Mouse (Mus musculus) G1E (cell line): Measurements from ENCODE around the gene Edn2. TPM values are rescaled to one million over a fixed set of nuclear protein-coding genes. Genes with fewer than 3 reads are reported as not detected.

Experiments
- ATAC-seq: 2 replicates; pipeline ENCODE4 v1.8.0; 2016; ENCODE audit warnings: mild to moderate bottlenecking; ENCODE audit not compliant: insufficient number of reproducible peaks, poor library complexity, low FRiP score, severe bottlenecking; ENCODE audit errors: extremely low read depth
- DNase-seq: peaks from one replicate; pipeline ENCODE4 v3.0.0; 2012; ENCODE audit warnings: low spot score
- H3K27me3 ChIP-seq: 2 replicates; pipeline ENCODE4 v1.6.1; 2012; ENCODE audit warnings: mild to moderate bottlenecking, low read length, inconsistent platforms; ENCODE audit not compliant: insufficient read depth
- H3K36me3 ChIP-seq: replicated peaks from 2 replicates; pipeline ENCODE3; 2012; ENCODE audit warnings: mild to moderate bottlenecking, inconsistent platforms
- H3K4me1 ChIP-seq: 2 replicates; pipeline ENCODE4 v1.6.1; 2012; ENCODE audit warnings: low read depth, low read length, inconsistent platforms, mixed read lengths; ENCODE audit not compliant: insufficient read depth
- H3K4me3 ChIP-seq: 2 replicates; pipeline ENCODE4 v1.5.1; 2012; ENCODE audit warnings: low read depth, mild to moderate bottlenecking, inconsistent platforms, low read length, moderate library complexity, mixed read lengths
- H3K9me3 ChIP-seq: replicated peaks from 2 replicates; pipeline ENCODE4 v1.6.1; 2012; ENCODE audit warnings: inconsistent platforms
- CTCF ChIP-seq: IDR thresholded peaks from 2 replicates; pipeline ENCODE4 v1.5.1; 2012; ENCODE audit warnings: low read depth, low read length, inconsistent platforms, mixed read lengths
- GATA1 ChIP-seq: IDR thresholded peaks from 2 replicates; pipeline ENCODE4 v1.6.1; 2012; ENCODE audit warnings: borderline replicate concordance, low read length, inconsistent platforms, mixed read lengths
- GATA2 ChIP-seq: IDR thresholded peaks from 2 replicates; pipeline ENCODE4 v1.6.1; 2012; ENCODE audit warnings: low read depth, low read length, inconsistent platforms, borderline replicate concordance
- POLR2AphosphoS5 ChIP-seq: IDR thresholded peaks from 2 replicates; pipeline ENCODE4 v1.6.1; 2012; ENCODE audit warnings: low read depth, low read length, inconsistent platforms; ENCODE audit not compliant: insufficient replicate concordance
- TAL1 ChIP-seq: conservative IDR thresholded peaks from 2 replicates; pipeline ENCODE4 v1.6.1; 2012; ENCODE audit warnings: low read depth, low read length, inconsistent platforms, mixed read lengths
- polyA plus RNA-seq: library from polyadenylated mRNA; stranded (reverse); fragments of >175 nt; gene quantifications from 2 replicates; pipeline ENCODE4 v1.2.3, GENCODE M21; 2012
- total RNA-seq, 2 experiments: library from RNA; stranded (forward) in 1 of 2; stranded (reverse) in 1 of 2; fragments of 200-1000 nt in 1 of 2; fragments of >200 nt in 1 of 2; fragmentation: Nextera tagmentation in 1 of 2; gene quantifications; 2 replicates each; pipeline ENCODE4 v1.2.3; 2014 to 2017

The Edn2 gene
- total and polyA plus RNA-seq, 3 experiments, result not detected

DNA sequence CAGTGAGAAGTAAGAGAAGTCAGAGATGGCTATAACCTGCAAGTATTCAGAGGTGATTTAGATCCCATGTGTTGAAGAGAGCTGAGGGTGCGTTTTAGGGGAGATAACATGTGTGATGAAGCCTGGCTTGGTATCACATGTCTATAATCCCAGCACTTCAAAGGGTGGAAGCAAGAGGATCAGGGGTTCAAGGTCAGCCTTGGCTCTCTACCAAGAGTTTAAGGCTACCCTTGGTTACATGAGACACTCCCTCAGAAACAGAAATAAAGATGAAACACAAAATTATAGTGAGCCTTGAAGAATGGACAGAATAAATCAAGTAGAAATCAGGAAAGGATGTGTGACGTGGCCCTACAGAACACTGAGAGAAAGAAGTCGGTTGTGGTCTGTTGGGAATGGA is 7.3 kb upstream of the Edn2 start:
- H3K9me3 ChIP-seq, result peaks cover 81% of the 10 kb centered on the region
- TF ChIP-seq GATA1 (no peak), TAL1 (no peak), POLR2AphosphoS5 (no peak), GATA2 (no peak), CTCF (no peak)
- no peak for ATAC-seq
- H3K27me3 ChIP-seq, result no peaks in the 10 kb centered on the region
- no peaks in the 10 kb centered on the region for H3K36me3 ChIP-seq
- no peaks in the 10 kb centered on the region for H3K4me1 ChIP-seq
- no peak overlapping the region for H3K4me3 ChIP-seq
- DNase-seq, result no peak

DNA sequence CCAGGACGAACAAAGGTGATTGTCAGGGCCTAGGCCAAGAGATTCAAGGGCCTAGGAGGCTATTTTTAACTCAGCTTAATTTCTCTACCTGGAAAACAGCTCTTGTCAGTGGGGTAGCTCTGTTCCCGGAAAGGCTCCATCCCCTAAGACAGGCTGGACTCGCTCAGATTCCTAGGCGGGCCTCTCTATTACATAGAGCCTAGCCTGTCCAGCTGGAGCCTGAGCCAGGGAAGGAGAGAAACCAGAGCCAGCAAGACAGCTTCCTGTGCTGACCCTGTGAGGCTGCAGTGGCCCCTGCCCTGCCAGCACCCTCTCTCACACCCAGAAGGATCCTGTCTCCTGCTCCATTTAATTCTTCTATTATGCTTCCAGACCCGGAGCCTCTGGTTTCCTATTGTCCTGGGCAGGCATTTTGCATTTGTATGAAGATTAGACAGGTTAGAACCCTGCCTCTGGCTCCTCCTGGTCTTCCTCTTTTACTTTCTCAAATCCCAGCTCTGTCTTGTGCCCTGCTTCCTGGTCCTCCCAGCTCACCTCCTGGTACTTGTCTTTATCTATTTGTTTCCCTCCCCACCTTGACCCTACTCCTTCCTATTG is 2.2 kb upstream of the Edn2 start:
- DNase-seq (no peak), ATAC-seq (no peak)
- Histone ChIP-seq H3K36me3 (no peaks in the 10 kb centered on the region), H3K4me3 (no peak overlapping the region), H3K4me1 (no peaks in the 10 kb centered on the region), H3K9me3 (peaks cover 86% of the 10 kb centered on the region), H3K27me3 (no peaks in the 10 kb centered on the region; the same call in 1 of the 2 replicates)
- TF ChIP-seq TAL1 (no peak), GATA1 (no peak), POLR2AphosphoS5 (no peak), CTCF (no peak), GATA2 (no peak)

DNA sequence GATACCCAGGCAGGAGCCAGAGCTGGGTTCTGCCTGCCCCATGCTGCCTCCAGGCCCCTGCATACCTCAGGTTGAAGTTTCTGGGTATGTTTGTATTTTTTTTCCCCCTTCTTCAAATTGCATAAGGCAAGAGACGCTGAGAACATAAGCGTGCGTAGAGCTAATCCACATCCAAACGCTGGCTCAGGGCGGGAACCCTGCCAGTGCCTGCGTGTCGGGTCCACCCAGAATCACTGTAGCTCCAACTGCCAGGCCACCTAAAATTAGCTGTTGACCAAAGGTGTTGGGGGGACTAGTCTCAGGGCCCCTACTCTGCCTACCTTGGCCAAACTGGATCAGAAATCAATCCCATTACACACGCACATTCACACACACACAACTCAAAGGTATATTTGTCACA is 1.6 kb downstream of the Edn2 start:
- Histone ChIP-seq H3K27me3 (no peaks in the 10 kb centered on the region; the same call in 1 of the 2 replicates), H3K9me3 (peaks cover 90% of the 10 kb centered on the region), H3K4me3 (no peak overlapping the region), H3K36me3 (no peaks in the 10 kb centered on the region), H3K4me1 (no peaks in the 10 kb centered on the region)
- DNase-seq (no peak), ATAC-seq (no peak)
- no peak for TF ChIP-seq TAL1

DNA sequence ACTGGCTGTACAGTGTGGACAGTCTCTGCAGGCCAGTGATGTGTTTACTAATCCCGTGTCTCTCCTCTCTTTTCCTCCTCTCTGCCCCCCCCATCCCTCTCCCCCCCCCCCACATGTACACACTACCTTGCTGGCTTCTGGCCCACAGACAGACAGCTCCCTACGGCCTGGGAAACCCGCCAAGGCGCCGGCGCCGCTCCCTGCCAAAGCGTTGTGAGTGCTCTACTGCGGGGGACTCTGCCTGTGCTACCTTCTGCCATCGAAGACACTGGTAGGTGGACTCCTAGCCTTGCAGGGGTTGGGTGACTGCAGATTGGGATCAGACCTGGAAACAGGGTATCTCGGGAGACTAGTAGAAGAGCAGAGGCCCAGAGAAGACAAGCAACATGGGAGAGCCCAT is 2.2 kb downstream of the Edn2 start:
- no peak for TF ChIP-seq CTCF
- no peak for TF ChIP-seq TAL1
- no peak for TF ChIP-seq GATA2
- TF ChIP-seq GATA1, result no peak
- no peak for TF ChIP-seq POLR2AphosphoS5
- H3K4me1 ChIP-seq, result no peaks in the 10 kb centered on the region
- no peaks in the 10 kb centered on the region; the same call in 1 of the 2 replicates for H3K27me3 ChIP-seq
- no peaks in the 10 kb centered on the region for H3K36me3 ChIP-seq
- H3K9me3 ChIP-seq, result peaks cover 88% of the 10 kb centered on the region
- ATAC-seq (no peak), DNase-seq (no peak)
- H3K4me3 ChIP-seq, result no peak overlapping the region

DNA sequence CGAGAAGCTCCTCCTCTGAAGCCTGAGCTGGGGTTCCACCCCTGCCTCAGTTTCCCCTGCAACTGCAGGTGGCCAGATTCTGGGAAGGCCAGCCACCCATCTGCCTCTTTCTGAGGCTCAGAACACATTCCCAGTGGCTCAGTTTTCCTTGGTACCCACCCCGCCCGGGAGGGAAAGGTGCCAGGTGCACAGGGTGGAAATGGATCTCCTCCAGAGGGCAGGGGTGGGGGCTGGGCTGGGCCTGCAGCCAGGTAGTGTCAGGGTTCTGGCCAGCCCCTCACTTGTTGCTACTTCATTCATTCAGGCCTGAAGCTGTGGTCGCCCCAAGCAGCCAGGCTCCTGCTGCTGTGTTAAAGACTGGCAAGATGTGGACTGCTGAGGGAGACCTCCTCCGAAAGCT is 3.3 kb downstream of the Edn2 start:
- peaks cover 89% of the 10 kb centered on the region for H3K9me3 ChIP-seq
- H3K27me3 ChIP-seq, result no peaks in the 10 kb centered on the region; the same call in 1 of the 2 replicates
- TF ChIP-seq POLR2AphosphoS5 (no peak), TAL1 (no peak), GATA2 (no peak), CTCF (no peak), GATA1 (no peak)
- no peak overlapping the region for H3K4me3 ChIP-seq
- H3K4me1 ChIP-seq, result no peaks in the 10 kb centered on the region
- DNase-seq, result no peak
- H3K36me3 ChIP-seq, result no peaks in the 10 kb centered on the region
- ATAC-seq, result no peak

DNA sequence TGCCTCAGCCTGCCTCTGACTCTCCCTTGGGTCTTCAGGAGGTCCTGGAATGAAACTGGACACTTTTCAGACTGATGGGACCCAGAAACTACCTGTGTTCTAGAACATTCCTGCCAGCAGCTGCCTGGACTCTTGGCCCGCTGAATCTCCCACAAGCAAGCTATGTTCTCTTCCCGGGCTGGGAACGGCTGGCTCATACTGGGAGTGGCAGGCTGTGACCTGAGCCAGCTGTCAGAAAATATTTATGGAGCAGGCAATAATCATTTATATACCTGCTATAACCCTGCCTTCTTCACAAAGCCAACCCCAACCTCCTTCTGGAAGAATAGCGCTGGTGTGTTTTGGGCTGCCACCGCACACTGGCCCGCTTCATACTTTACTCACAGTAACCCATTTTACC is 6.8 kb downstream of the Edn2 start:
- TF ChIP-seq POLR2AphosphoS5, result no peak
- TF ChIP-seq CTCF, result no peak
- no peak for TF ChIP-seq TAL1
- TF ChIP-seq GATA1, result no peak
- TF ChIP-seq GATA2, result no peak
- H3K9me3 ChIP-seq, result peaks cover 84% of the 10 kb centered on the region
- no peak for DNase-seq
- ATAC-seq, result no peak
- H3K36me3 ChIP-seq, result no peaks in the 10 kb centered on the region
- H3K27me3 ChIP-seq, result no peaks in the 10 kb centered on the region
- no peak overlapping the region for H3K4me3 ChIP-seq
- H3K4me1 ChIP-seq, result no peaks in the 10 kb centered on the region

DNA sequence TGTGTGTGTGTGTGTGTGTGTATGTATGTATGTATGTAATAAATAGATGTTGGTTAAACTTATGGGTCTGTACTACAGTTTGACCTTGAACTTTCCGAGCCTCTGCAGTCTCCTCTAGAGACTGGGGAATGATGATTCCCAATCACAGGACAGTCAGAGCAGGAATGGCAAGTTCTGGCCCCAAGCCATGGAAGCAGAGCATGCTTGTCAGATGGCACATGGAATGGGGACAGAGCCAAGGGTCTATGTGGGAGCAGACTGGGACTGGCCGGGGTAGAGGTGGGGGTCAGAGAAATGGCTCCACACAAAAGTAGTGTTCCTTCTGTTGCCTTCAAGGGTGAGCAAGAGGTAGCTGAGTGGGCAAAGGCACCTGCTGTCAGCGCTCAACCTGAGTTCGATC is 7.3 kb downstream of the Edn2 start:
- H3K36me3 ChIP-seq, result no peaks in the 10 kb centered on the region
- no peaks in the 10 kb centered on the region for H3K27me3 ChIP-seq
- no peaks in the 10 kb centered on the region for H3K4me1 ChIP-seq
- ATAC-seq, result no peak
- no peak overlapping the region for H3K4me3 ChIP-seq
- peaks cover 84% of the 10 kb centered on the region for H3K9me3 ChIP-seq
- TF ChIP-seq TAL1 (no peak), CTCF (no peak), GATA2 (no peak), POLR2AphosphoS5 (no peak), GATA1 (no peak)
- no peak for DNase-seq
